Mouse (Mus musculus) spleen, adult 12 weeks (tissue): Measurements from ENCODE around the gene Psapl1.

ENCODE experiments used
- DNase-seq: peaks from one replicate; pipeline ENCODE4 v3.0.0; 2022; ENCODE audit warnings: low spot score

Psapl1 gene

DNA sequence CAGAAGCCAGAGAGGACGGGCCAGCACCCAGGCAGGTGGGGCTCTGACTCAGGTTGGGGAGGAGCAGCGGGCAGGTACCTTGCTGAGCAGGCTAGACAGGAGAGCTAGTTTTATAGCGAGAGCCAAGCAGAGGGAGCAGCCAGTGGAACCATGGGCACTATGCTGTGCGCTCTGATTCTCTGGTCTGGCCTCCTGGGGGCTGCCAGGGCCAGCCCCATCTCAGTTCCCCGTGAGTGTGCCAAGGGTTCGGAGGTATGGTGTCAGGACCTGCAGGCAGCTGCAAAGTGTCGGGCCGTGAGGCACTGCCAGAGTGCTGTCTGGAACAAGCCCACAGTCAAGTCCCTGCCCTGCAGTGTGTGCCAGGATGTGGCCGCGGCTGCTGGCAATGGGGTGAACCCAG is at the start of gene Psapl1:
Psapl1 (plus strand) TSS at position 106 of the 400 bp plus-strand sequence.
- no peak for DNase-seq

DNA sequence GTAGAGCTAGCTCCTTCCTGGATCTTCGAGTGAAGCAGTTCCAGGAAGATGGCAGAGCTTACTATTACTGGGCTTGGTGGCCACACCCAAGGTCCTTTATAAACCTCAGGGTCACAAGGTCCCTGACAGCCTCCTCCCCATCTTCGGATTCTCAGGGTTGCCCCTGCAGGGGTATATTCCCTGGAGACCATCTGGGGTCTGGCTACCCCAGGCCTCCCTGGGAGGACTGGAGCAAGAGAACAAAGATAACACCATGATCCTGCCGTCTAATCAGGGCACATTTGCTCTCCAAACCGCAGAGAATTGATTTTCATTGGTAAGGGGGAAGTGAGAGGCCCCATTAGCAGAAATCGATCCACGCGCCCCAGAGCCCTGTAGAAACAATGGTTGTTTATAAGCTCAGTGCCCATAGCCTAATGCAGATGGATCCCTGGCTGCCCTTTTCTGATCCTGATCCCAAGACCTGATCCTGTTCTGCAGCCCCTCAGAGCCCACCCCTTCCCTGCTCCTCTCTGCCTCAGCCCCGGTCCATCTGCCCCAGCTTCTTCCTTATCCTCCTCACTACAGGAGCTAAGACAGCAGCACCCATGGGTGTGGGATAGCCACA is 48.8 kb upstream of the Psapl1 start:
- DNase-seq, result no peak

DNA sequence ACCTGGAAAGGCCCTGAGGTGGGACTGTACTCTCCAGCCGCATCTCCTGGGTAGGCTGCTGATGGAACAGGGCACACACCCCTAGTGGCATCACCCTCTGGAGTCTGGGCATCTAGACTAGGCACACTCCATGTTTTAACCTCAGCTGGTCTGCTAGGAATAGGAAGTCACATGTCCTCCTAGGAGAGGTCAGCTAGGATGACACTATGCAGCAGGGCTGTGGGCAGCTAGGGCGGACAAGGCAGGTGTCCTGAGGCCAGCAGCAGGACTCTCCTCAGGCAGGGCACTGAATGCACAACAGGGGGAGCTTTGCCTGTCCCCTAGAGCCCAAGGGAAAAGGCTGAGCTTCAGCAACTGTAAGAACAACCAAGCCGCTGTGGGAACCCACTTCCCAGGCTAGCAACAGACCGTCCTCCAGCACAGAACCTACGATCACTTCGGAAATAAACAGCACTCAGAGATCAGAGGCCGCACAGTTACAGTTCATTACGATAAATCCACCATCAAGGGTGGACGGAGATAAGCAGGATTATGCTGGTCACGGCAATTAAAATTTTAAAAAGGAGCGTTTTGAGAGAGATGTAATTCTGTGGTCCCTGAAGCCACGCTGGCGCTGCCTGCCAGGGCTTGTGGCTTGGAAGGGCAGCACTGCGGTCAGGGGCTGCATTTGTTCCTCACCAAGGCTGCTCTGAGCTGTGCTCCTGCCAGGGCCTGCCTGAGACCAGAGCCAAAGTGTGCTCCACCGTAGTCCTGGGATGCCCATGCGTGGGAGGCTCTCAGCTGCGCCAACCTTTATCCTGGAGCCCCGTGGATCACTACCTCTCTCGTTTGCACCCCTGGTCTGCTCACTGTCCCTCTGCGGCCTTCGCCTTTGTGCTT is 38.2 kb upstream of the Psapl1 start:
- no peak for DNase-seq

DNA sequence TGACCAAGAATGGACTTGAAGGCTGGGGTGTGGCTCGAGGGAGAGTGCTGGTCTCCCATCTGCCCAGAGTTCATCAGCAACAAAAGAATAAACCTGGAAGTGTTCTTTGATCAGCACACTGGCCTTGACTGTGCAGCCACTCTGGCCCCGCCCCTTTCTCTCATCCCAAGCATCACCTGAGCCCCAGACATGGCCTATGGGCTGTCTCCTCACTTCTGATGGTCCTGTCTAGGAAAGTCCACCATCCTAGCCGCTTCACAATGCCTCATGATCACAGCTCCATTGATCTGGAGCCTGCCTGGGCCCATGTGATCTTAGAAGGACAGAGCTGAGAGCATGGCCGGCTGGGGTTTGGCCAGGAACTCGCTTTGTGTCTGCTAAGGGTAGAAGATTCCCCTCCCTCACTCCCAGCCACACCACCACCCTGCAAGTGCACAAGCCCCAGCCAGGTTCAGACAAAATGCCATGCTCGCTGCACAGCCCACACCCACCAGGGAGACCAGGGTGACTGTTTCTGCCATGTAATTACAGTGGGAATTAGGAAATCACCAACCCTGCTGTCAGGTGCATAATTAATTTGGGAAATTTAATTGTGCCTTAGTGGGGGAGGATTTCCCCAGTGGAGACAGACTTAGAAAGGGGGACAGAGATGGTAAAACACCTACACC is 37.3 kb upstream of the Psapl1 start:
- DNase-seq, result no peak

DNA sequence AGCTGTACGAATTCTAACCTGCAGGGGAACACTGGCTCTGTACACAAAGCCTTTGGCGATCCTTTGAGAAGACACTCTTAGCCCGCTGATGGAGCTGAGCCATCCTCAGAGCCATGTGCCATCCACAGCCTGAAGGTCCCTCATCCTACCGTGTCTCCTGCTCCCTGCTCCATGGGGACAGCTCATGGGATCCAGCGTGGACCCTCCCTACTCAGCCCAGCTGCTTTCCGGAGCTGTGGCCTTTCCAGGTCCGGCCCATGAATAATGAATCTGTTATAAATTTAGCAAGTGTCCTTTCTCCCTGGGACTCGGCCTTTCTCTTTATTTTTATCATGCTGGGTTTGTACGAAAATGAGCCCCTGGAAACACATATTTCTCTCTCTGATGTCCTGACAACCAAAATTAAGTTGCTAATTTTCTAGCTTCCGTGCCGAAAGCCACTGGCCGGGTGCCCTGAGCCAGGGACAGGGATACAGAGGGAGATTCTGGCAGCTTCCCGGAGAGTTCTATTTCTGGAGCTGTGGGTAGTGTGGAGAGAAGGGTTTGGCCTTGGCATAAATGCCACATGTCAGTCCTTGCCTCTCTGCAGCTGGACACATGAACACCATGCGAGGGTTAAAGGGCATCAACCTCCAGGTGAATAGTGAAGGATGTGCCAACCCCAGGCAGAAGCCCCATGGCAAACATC is 34.7 kb upstream of the Psapl1 start:
- no peak for DNase-seq

DNA sequence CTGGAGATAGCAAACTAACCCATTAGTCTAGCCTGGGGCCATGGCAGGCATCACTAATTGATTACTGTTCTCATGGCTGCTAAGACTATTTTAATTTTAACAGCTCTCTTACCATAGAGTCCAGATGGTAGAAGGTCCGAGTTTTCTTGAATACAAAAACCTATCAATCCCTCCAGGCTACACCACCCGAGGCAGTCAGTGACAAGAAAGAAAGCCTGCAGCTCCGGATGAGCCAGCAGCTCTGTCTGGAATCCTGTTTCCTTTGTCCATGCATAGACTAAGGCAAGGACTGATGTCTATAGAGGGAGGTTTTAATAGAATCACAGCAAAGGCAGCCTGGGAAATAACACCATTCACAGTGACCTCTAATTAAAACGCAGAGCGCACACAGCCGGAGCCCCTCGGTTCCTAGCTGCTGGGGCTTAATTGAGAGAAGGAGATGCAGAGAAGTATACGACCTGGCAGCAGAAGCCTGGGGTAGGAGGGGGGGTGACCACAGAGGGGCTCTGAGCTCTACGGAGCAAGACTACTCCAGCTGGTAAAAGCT is 29.2 kb upstream of the Psapl1 start:
- DNase-seq, result no peak

DNA sequence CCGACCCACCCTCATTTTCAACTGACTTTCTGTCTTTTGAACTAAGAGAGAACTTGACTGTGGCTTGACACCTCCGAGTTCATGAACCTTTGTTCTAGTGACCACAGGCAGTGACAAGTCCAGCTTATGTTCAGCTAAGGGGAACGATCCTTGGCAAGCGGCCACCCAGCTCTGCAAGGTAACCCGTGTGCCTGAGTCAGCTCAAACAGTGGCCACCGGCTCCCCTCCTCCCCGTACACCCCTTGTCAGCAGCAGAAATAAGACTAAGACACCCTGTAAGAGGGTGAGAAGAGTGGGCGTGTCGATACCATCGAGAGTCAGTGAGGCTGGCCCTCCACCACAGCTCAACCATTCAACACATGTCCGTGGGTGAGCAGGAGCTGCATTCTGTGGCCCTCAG is 27.4 kb upstream of the Psapl1 start:
- no peak for DNase-seq

DNA sequence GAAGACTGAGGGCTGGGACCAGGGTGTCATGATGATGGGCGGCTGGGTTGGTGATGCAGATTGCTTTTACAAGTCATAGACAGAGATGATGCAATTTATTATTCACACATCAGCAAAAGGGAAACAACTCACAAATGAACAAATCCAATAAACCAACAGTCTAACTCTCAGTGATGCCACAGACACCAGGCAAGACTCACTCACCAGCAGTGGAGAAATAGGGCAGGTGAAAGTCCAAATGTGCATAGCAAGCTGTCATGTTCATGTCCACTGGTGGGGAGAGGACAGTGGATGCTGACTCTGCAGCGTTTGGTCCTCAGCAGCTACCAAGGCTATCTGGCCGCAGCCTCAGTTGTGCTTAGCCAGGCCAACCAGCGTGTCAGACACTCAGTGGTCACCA is 26.9 kb upstream of the Psapl1 start:
- no peak for DNase-seq

DNA sequence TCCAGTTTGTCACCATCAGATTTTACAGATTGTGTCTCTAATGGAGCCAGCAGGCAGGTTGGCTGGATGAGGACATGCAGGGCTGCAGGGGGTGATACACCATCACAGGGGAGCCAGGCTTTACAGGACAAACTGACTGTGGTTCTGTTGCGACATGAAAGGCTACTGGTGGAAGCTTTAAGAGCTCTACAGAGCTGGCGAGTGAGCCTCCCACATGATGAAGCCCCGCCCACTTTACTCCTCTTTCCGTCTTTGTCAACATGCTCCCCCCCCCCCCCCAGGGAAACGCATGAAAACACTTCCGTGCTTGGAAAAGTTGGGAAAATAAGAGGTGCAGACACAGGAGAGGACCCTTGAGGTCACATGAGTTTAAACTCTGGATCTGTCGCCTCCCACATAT is 25.6 kb upstream of the Psapl1 start:
- DNase-seq, result no peak

DNA sequence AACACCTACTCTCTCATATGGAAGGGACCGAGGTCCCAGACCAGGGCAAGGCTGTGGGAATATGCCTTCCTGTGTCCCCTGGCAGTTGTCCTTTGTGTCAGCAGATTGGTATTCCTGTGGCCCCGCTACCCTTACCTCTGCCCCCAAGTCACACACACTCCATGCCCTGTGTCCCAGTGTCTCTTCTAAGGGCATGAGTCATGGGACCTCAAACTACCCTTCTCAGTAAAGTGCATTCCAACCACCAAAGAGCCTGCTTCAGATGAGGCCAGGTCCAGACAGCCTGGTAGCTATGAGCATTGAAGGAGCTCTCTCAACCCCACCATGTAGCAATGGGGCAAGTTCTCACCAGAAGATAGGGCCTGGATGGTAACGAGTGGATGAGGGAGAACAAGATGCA is 25.0 kb upstream of the Psapl1 start:
- no peak for DNase-seq

DNA sequence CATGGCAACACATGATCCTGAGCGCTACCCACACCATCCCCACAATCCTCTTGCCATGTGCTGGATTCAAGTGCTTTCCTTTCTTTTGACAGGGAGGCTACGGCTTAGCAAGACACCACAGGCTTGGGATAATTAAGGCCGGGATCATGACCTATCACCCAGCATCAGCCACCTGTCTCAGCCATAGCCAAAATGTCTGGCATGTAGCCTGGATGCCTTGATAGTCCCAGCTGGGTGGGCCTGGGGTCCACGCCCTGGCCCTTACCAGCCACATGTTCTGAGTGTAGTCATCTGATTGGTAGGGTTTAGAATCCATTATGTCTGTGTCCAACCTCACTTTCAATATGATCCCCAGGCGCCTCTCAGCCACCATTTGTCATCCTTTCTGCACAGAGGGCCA is 24.1 kb upstream of the Psapl1 start:
- no peak for DNase-seq

DNA sequence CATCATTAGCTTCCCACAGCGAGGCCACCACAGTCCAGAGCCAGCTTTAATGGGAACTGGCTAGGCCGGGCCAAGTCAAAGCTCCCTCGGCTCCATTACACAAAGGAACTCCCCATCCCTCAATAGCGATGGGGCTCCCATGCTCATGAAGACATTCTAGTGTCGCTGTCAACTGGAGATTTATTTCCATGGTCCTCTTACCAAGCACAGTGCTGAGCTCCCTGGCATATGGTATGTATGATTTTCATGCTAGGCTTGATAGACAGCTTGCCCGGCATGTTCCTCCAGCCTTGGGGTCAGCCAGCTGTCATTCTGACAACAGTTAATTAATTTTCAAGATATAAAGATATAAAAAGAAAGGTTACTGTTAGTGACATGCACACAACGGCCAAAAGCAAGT is 21.5 kb upstream of the Psapl1 start:
- DNase-seq, result no peak

DNA sequence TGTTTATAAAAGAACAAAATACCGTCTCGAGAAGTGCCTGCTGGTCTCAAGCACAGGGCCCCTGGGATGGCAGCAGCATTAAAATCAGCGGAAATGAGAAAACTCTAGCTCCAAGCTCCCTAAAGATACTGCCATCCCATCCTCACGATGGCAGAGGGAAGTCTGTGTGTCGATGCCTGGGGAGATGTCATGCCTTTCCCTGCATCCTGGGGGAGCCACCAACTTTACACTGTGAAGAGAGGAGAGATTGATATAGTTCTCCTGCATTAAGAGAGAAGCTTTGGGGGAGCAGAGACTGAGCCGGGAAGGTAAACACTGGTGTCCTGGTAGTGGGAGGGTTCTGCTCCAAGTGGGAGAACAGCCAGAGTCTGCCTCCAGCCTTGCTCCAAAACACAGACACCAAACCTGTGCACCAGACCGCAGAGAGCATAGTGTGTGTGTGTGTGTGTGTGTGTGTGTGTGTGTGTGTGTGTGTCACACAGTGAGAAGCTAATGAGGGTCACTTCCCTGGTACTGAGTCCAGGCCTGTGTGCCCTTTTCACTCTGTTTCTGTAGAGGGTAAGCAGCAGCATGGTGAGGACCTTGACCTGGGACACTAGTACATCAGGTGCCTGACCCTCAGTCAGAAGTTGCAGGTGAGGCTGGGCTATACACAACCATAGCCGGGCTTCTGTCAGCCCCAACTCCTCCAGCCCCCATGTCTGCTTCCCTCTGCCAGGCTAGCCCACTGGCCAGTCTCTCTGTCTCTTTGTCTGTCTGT is 17.3 kb upstream of the Psapl1 start:
- no peak for DNase-seq

DNA sequence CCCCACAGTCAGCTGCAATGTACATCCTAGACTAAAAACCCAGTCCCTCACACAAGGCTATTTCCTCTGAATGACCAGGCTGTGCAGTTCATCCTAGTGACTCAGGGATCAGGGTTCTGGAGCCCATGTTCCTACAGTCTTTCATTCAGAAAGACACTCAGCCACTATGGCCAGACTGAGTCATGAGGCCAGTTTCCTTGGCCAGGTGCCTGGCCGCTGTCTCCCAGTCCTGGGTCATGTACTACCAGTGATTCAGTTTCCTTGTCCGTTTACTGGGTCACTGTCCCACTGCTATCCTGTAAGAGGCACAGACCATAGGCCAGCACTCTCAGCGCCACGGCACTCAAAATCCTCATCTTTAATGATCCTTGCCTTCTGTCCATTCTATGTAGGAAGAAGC is 15.5 kb upstream of the Psapl1 start:
- DNase-seq, result no peak

DNA sequence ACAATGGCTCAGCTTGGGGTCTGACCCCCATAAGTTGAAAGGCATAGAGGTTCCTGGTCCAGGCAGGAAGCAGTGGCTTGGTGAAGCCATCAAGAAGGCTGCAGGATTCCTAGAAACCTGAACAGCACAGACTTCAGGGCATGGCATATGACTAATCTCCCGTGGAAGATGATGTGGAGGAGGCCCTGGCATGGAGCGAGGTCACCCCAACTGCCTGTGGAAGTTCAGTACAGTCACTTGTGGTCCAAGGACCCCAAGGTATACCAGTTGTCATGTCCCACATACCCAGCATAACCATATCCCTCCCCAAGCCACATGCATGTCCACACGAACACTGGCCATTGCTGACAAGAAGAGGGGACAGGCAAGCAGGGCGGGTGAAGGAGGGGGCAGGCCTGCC is 12.5 kb upstream of the Psapl1 start:
- no peak for DNase-seq

DNA sequence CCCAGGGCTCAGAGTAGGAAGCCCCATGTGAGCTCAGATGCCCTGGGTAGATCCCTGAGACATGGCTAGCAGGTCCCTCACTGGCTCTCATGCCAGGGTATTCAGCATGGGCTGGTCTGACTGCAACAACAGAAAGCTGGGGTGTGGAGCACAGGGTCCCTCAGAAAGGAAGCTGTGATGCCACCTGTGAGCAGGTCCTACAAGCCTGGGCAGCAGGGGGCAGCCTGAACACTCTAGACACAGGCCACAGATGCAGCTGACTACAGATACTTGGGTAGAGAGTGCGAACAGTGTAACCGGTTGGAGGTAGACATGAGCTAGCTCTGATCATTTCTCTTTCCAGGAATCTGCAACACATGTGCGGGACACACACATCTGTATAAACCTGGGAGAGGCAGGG is 11.9 kb upstream of the Psapl1 start:
- DNase-seq, result no peak

DNA sequence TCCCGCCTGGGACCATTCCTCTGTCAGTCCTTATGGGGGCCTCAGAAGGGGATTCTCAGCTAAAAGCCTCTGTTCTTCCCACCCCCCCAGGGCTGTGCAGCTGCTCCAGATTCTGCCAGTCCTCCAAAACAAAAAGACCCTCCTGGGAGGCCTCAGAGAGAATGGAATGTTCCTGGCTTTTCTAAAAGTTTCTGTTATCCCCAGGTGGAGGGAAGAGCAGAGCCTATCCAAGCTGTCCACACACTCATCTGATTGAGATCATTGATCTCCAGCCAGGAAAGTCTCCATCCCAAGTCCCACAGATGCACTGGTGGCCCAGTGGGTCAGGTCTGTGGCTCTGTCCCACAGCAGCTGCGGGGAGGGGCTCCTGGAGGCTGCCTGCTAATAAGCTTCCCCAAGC is 11.1 kb upstream of the Psapl1 start:
- no peak for DNase-seq

DNA sequence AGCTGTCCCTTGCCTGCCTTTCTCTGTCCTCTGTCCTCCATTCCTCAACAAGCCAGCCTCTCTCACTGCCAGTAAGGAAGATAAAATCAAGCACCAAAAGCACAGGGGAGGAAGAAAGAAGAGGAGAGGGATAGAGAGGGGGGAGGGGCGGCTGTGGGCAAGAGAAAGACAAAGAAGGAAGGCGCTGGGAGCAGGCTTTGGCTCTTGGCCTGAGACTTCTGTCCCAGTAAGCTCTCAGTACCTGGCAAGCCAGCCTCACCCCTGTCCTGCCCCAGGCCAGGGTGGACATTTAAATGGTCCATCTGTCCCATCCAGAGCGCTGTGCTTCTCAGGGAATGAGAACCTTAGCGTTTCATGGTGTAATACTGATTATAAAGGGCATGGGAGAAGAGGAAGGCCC is 9.2 kb upstream of the Psapl1 start:
- no peak for DNase-seq

DNA sequence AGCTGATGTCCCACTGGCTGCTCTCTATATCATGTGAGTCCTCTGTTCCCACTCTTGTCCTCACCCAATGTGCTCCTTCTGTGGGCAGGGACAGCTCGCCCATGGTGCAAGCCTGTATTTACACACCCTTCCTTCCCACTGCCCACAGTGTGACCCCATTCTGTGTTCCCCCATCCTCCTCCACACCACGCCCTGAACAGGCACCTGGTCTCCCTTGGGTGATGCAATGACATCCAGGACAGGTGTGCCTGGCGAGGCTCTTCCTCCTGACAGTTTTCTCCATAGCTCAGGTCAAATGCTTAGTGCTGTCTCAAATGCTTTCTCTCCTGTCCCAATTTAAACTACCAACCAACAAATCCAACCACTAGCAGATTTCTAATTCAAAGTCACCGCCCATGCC is 8.4 kb upstream of the Psapl1 start:
- no peak for DNase-seq

DNA sequence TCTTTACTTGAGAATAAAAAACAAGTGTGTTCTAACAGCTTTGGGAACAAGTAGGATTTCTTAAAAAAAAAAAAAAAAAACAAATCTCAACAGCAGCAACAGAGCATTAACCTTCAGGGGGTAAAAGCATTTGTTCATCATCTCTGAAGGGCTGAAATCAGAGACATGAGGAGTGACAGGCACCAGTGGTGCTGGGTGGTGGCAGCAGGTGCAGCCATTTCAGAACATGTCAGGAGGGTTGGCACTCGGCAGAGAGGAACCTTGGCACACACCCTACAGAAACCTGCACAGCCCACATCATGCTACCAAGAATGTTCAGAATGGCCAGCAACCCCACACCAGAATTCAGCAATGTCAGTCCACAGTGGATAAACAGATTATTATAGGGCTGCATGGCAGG is 4.3 kb upstream of the Psapl1 start:
- no peak for DNase-seq

DNA sequence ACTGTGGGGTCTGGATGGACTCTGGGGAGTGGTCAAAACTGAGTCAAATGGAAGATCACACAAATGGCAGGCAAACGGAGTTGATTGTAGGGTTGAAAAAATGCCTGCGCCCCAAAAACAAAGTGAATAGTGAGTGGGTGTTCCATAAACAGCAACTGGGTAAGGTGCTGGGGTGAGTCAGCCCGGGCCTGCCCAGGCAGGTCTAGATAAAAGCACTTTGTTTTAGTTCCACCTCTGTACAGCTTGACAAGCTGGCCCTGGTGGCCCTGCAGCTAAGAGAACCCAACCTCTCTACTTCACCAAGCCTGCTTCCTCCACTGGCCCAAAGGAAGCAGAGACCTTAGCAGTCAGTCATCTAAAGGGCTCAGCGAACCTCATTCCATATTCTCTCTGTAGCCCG is 1.0 kb upstream of the Psapl1 start:
- DNase-seq, result no peak

DNA sequence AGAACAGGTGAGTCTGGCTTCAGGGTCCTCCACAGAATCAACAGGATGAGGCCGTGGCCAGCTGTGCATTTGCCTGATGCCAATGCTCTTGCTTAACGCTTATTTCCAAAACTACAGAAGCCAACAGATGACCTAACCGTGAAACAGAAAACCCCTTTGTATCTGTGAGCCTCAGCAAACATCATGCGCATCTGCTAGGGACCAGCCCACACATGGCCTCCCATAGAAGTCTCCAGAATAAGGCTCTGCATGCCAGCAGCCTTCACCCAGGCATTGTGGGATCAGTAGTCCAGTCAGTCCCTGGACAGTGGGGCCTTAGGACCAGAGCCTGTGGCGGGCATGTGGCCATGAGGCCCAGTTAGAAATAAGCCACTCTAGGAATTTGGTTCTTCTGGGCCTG is 400 bp upstream of the Psapl1 start:
- DNase-seq, result no peak
